Mouse (Mus musculus) MEL (cell line): ENCODE data around the gene Ndufv2.

ENCODE experiments used
- ETS1 ChIP-seq: IDR thresholded peaks from 2 replicates; pipeline ENCODE4 v1.6.1; 2012; ENCODE audit warnings: low read depth, mild to moderate bottlenecking, inconsistent platforms, low read length, improper control_type of control experiment, moderate library complexity
- USF1 ChIP-seq: IDR thresholded peaks from 2 replicates; pipeline ENCODE4 v1.6.1; 2014; ENCODE audit warnings: low read depth, mild to moderate bottlenecking, inconsistent platforms, low read length, improper control_type of control experiment, moderate library complexity

GRCm38 (mm10) chr17:66130371-66130770 is 29.0 kb upstream of the Ndufv2 start:
- TF ChIP-seq USF1 (no peak), ETS1 (no peak)
